ENCODE assay signal across 8 mouse cellular contexts in genomic region chr5:108366328-108366983, GRCm38 (mm10). TPM values are rescaled to one million over a fixed set of nuclear protein-coding genes. Genes with fewer than 3 reads are reported as not detected.
DNase-seq lines count a peak whose midpoint lies in the region; ATAC-seq and TF ChIP-seq lines count a peak whose summit lies in the region.

No protein-coding gene starts in this region.

- peak overlapping the region; percentile 64 for H3K9ac ChIP-seq in forebrain, embryonic 13.5 days
- H3K9ac ChIP-seq in neural tube, embryonic 12.5 days, result peak overlapping the region; percentile 56

- 2% methylated on average over 60 of the region's 60 CpGs for WGBS in forebrain, embryonic 13.5 days
- WGBS in neural tube, embryonic 12.5 days, result 2% methylated on average over 60 of the region's 60 CpGs

- no peak overlapping the region for H3K27ac ChIP-seq in forebrain, embryonic 13.5 days
- H3K27ac ChIP-seq in neural tube, embryonic 12.5 days, result no peak overlapping the region

- no peaks in the 10 kb centered on the region for H3K36me3 ChIP-seq in E14TG2a.4 (ENCODE audit: insufficient read depth, low read length)
- H3K36me3 ChIP-seq in forebrain, embryonic 13.5 days (ENCODE audit: poor library complexity, severe bottlenecking), result no peaks in the 10 kb centered on the region
- H3K36me3 ChIP-seq in neural tube, embryonic 12.5 days, result no peaks in the 10 kb centered on the region

- H3K4me3 ChIP-seq in E14TG2a.4 (replicated peaks; ENCODE audit: low read length), result peak overlapping the region; percentile 79
- peak overlapping the region; percentile 58 for H3K4me3 ChIP-seq in forebrain, embryonic 13.5 days
- peak overlapping the region; percentile 55 for H3K4me3 ChIP-seq in neural tube, embryonic 12.5 days

- peak overlapping the region; percentile 87 for H3K4me2 ChIP-seq in forebrain, embryonic 13.5 days
- H3K4me2 ChIP-seq in neural tube, embryonic 12.5 days (replicated peaks), result peak overlapping the region; percentile 96

- H3K9me3 ChIP-seq in E14TG2a.4 (ENCODE audit: low read length), result no peaks in the 10 kb centered on the region
- H3K9me3 ChIP-seq in forebrain, embryonic 13.5 days (replicated peaks), result no peaks in the 10 kb centered on the region
- no peaks in the 10 kb centered on the region for H3K9me3 ChIP-seq in neural tube, embryonic 12.5 days

- ATAC-seq in forebrain, embryonic 13.5 days, result peak; percentile 12; the same call in 1 of the 2 replicates
- ATAC-seq in neural tube, embryonic 12.5 days (ENCODE audit: low FRiP score, low read depth), result peak; percentile 7; the same call in 1 of the 2 replicates
- no peak for ATAC-seq in activated CD4-positive, CD25-positive, alpha-beta regulatory T cell, adult 4 months

- peak; percentile 91 for DNase-seq in heart, adult 11 months
- DNase-seq in heart, adult 18-20 months, result no peak
- peak; percentile 17 for DNase-seq in kidney, postnatal 10 days
- DNase-seq in frontal cortex, adult 2 months (ENCODE audit: extremely low spot score in 1 of 2, low spot score in 1 of 2), result no peak

- H3K27me3 ChIP-seq in E14TG2a.4 (ENCODE audit: insufficient read depth, low read length), result peaks cover 85% of the 10 kb centered on the region
- H3K27me3 ChIP-seq in forebrain, embryonic 13.5 days, result peaks cover 89% of the 10 kb centered on the region
- H3K27me3 ChIP-seq in neural tube, embryonic 12.5 days (replicated peaks), result peaks cover 82% of the 10 kb centered on the region

- H3K4me1 ChIP-seq in E14TG2a.4 (replicated peaks; ENCODE audit: low read depth, low read length), result peaks cover 37% of the 10 kb centered on the region
- peaks cover 30% of the 10 kb centered on the region for H3K4me1 ChIP-seq in forebrain, embryonic 13.5 days
- H3K4me1 ChIP-seq in neural tube, embryonic 12.5 days, result peaks cover 27% of the 10 kb centered on the region

- TF ChIP-seq CTCF in E14TG2a.4 (conservative IDR thresholded peaks at IDR 0.05; ENCODE audit: low read length), result no peak

RNA-seq across cellular contexts. Expression of gene Gm42517, which starts 1.3 kb away (rescaled TPM):
- total RNA-seq in heart, adult 18-20 months (2021), result 1 to 10 TPM; 2.5 to 3.8 TPM
- polyA plus RNA-seq in forebrain, embryonic 13.5 days (2015; fragmentation: Nextera tagmentation; extraction: Ambion mirVana), result 0.28 and 0.31 TPM in 2 replicates
- polyA plus RNA-seq in neural tube, embryonic 12.5 days (2016; fragmentation: Nextera tagmentation; extraction: Ambion mirVana), result 0.45 and 0.51 TPM in 2 replicates
- 44.5 and 52.1 TPM in 2 replicates for polyA plus RNA-seq in frontal cortex, adult 2 months (2012; rRNA removed)
- polyA plus RNA-seq in activated CD4-positive, CD25-positive, alpha-beta regulatory T cell, adult 4 months (2017; shearing (Covaris generic)), result not detected

RNA-seq across cellular contexts. Expression of gene Pde6b, which starts 21.7 kb away (rescaled TPM):
- total RNA-seq in heart, adult 18-20 months (2021), result not detected
- 0.32 and 0.38 TPM in 2 replicates for polyA plus RNA-seq in forebrain, embryonic 13.5 days (2015; fragmentation: Nextera tagmentation; extraction: Ambion mirVana)
- 0.75 TPM in 1 of 2 replicates, not detected in the other for polyA plus RNA-seq in neural tube, embryonic 12.5 days (2016; fragmentation: Nextera tagmentation; extraction: Ambion mirVana)
- polyA plus RNA-seq in frontal cortex, adult 2 months (2012; rRNA removed), result 0.17 and 0.18 TPM in 2 replicates
- 1 to 10 TPM in 1 of 2 experiments, under 1 TPM in 1; 0.61 to 1.2 TPM for polyA plus RNA-seq in activated CD4-positive, CD25-positive, alpha-beta regulatory T cell, adult 4 months (2017; shearing (Covaris generic))

RNA-seq across cellular contexts. Expression of gene Pigg, which starts 54.0 kb away (rescaled TPM):
- total RNA-seq in heart, adult 18-20 months (2021), result 10 to 100 TPM; 10.1 to 12.5 TPM
- polyA plus RNA-seq in forebrain, embryonic 13.5 days (2015; fragmentation: Nextera tagmentation; extraction: Ambion mirVana), result 6.0 and 6.7 TPM in 2 replicates
- 5.8 and 6.1 TPM in 2 replicates for polyA plus RNA-seq in neural tube, embryonic 12.5 days (2016; fragmentation: Nextera tagmentation; extraction: Ambion mirVana)
- polyA plus RNA-seq in frontal cortex, adult 2 months (2012; rRNA removed), result 8.4 and 8.8 TPM in 2 replicates
- polyA plus RNA-seq in activated CD4-positive, CD25-positive, alpha-beta regulatory T cell, adult 4 months (2017; shearing (Covaris generic)), result 1 to 10 TPM; 3.0 to 3.7 TPM

Comparison
In these comparisons a context has a peak if more than half of its experiments do, and no peak if none do; other contexts are left out.
1. DNase-seq: peak in heart, adult 11 months (single experiment) and kidney, postnatal 10 days (single experiment); none in heart, adult 18-20 months (0 of 2) and frontal cortex, adult 2 months (0 of 2).
2. RNA of gene Gm42517, which starts 1.3 kb away (polyA plus RNA-seq): 44.5 to 52.1 TPM in frontal cortex, adult 2 months; 0.45 to 0.51 TPM in neural tube, embryonic 12.5 days, 0.28 to 0.31 TPM in forebrain, embryonic 13.5 days and not detected in activated CD4-positive, CD25-positive, alpha-beta regulatory T cell, adult 4 months; every median in the first group is over 10 times any median in the second.
3. Peak in every context shown above with its lines, with median percentiles within 50 percentile points of each other: H3K4me3 ChIP-seq.